Mouse (Mus musculus): ENCODE results near the gene Gm2310. TPM values are rescaled to one million over a fixed set of nuclear protein-coding genes. Genes with fewer than 3 reads are reported as not detected.
A peak's percentile ranks its signal among the peaks of the same experiment; 100 is the strongest.

Gm2310 gene
- polyA plus RNA-seq, 1 experiment: not detected

GRCm38 (mm10) chr15:8511861-8512260 is 7.9 kb downstream of the Gm2310 start:
- Histone ChIP-seq H3K4me1 (ENCODE audit: control insufficient read depth, insufficient read depth, low read length) (peaks cover 4% of the 10 kb centered on the region; the same call in 1 of the 2 replicates), H3K4me3 (replicated peaks; ENCODE audit: extremely low read depth, low read depth, low read length) (peak overlapping the region; percentile 10)
- peak; percentile 6 for DNase-seq
- TF ChIP-seq CTCF (IDR thresholded peaks at IDR 0.05; ENCODE audit: insufficient read depth, low read length) (no peak), POLR2A (IDR thresholded peaks at IDR 0.05; ENCODE audit: borderline replicate concordance, extremely low read depth, low read depth, low read length) (no peak)
- WGBS: 20% methylated on average over 9 of the region's 9 CpGs

- no peak overlapping the region for H3K4me3 ChIP-seq (replicated peaks; ENCODE audit: extremely low read depth, low read depth, low read length)
- DNase-seq: no peak
- H3K4me1 ChIP-seq (ENCODE audit: control insufficient read depth, insufficient read depth, low read length): no peaks in the 10 kb centered on the region
- 74% methylated on average over 2 of the region's 2 CpGs for WGBS
- no peak for TF ChIP-seq POLR2A (IDR thresholded peaks at IDR 0.05; ENCODE audit: borderline replicate concordance, extremely low read depth, low read depth, low read length)
- TF ChIP-seq CTCF (IDR thresholded peaks at IDR 0.05; ENCODE audit: insufficient read depth, low read length): no peak
These were observed 17.3 kb downstream of the Gm2310 start for GRCm38 (mm10) chr15:8502431-8502830.

- TF ChIP-seq CTCF (IDR thresholded peaks at IDR 0.05; ENCODE audit: insufficient read depth, low read length): no peak
- TF ChIP-seq POLR2A (IDR thresholded peaks at IDR 0.05; ENCODE audit: borderline replicate concordance, extremely low read depth, low read depth, low read length): no peak
- WGBS: 66% methylated on average over 6 of the region's 6 CpGs
- DNase-seq: no peak
- Histone ChIP-seq H3K4me3 (replicated peaks; ENCODE audit: extremely low read depth, low read depth, low read length) (no peak overlapping the region), H3K4me1 (ENCODE audit: control insufficient read depth, insufficient read depth, low read length) (no peaks in the 10 kb centered on the region)
These were observed 34.5 kb downstream of the Gm2310 start for GRCm38 (mm10) chr15:8485261-8485660.

GRCm38 (mm10) chr15:8469006-8469575 is 50.7 kb downstream of the Gm2310 start:
- WGBS: 50% methylated on average over 4 of the region's 4 CpGs
- DNase-seq: no peak

More at GRCm38 (mm10) chr15:8469006-8469575, 50.7 kb downstream of the Gm2310 start:
- Histone ChIP-seq H3K4me3 (replicated peaks; ENCODE audit: extremely low read depth, low read depth, low read length) (no peak overlapping the region), H3K4me1 (ENCODE audit: control insufficient read depth, insufficient read depth, low read length) (no peaks in the 10 kb centered on the region)
- TF ChIP-seq CTCF (IDR thresholded peaks at IDR 0.05; ENCODE audit: insufficient read depth, low read length): no peak
- no peak for TF ChIP-seq POLR2A (IDR thresholded peaks at IDR 0.05; ENCODE audit: borderline replicate concordance, extremely low read depth, low read depth, low read length)

Other genes with a start within 250 kb of the Gm2310 start
- gene Nipbl, start 75.5 kb downstream of the Gm2310 start, polyA plus RNA-seq (2012; rRNA removed): 4.9 and 7.1 TPM in 2 replicates
- 16.6 and 18.7 TPM in 2 replicates for gene Slc1a3, start 190.8 kb upstream of the Gm2310 start, polyA plus RNA-seq (2012; rRNA removed)